Mouse (Mus musculus): ENCODE data around the gene Mon1a. TPM values are rescaled to one million over a fixed set of nuclear protein-coding genes. Genes with fewer than 3 reads are reported as not detected.

The Mon1a gene
- polyA plus RNA-seq, 1 experiment from 2014 or later = 5.8 TPM

DNA sequence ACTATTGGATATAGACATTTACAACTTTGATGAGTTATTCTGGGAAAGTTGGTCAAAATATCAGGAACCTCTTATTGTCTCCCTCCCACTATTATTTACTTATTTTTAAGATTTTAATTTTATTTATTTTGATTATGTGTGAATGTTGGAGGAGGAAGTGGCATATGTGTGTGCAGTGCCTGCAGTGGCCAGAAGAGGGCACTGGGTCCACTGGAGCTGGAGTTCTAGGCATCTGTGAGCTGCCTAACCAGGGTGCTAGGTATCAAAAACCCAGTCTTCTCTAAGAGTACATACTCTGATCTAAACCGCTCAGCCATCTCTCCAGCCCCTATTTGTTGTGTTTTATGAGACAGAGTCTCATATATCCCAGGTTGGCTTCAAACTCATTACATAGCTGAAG is 3.1 kb downstream of the Mon1a start:
- Histone ChIP-seq H3K4me1 (ENCODE audit: insufficient read depth) (peaks cover 7% of the 10 kb centered on the region), H3K27me3 (ENCODE audit: insufficient read depth, low read length) (no peaks in the 10 kb centered on the region), H3K36me3 (replicated peaks; ENCODE audit: insufficient read depth, low read length) (no peaks in the 10 kb centered on the region), H3K27ac (ENCODE audit: low read depth) (no peak overlapping the region), H3K9me3 (ENCODE audit: low read length) (no peaks in the 10 kb centered on the region), H3K9ac (replicated peaks) (no peak overlapping the region), H3K4me2 (ENCODE audit: low read depth, low read length) (no peak overlapping the region), H3K4me3 (ENCODE audit: low read depth, low read length) (no peak overlapping the region)
- no peak for TF ChIP-seq EP300 (IDR thresholded peaks at IDR 0.05; ENCODE audit: low read depth)
- TF ChIP-seq CTCF (IDR thresholded peaks at IDR 0.05; ENCODE audit: low read depth) = peak; percentile 68
- peak; percentile 54 for DNase-seq
- no peak for ATAC-seq
- WGBS (ENCODE audit: insufficient replicate concordance) = 88% methylated on average over 1 of the region's 1 CpGs

DNA sequence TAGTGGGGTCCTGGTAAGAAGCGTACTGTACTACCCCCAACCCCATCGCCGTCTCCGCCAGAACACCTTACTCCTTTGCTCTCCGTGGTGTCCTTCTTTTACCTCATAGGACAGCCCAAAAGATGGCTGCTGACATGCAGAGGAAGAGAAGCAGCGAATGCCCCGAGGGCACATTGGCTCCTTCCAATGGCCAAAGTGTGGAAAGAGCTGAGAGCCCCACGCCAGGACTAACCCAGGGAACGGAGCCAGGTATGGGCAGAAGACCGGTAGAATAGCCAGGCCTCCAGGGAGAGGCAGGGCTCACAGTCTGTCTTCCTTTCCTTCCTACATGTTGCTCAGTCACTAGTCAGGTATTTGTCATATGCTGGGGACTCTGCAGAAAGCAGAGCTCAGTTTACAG is 10.6 kb downstream of the Mon1a start:
- WGBS (ENCODE audit: insufficient replicate concordance) = 87% methylated on average over 10 of the region's 10 CpGs
- H3K4me2 ChIP-seq (ENCODE audit: low read depth, low read length) = no peak overlapping the region
- peaks cover 4% of the 10 kb centered on the region; the same call in 1 of the 2 replicates for H3K4me1 ChIP-seq (ENCODE audit: insufficient read depth)
- no peak overlapping the region for H3K27ac ChIP-seq (ENCODE audit: low read depth)
- H3K27me3 ChIP-seq (ENCODE audit: insufficient read depth, low read length) = no peaks in the 10 kb centered on the region
- no peak for TF ChIP-seq CTCF (IDR thresholded peaks at IDR 0.05; ENCODE audit: low read depth)
- no peak for TF ChIP-seq EP300 (IDR thresholded peaks at IDR 0.05; ENCODE audit: low read depth)
- no peaks in the 10 kb centered on the region for H3K9me3 ChIP-seq (ENCODE audit: low read length)
- no peak overlapping the region for H3K9ac ChIP-seq (replicated peaks)
- peaks cover 13% of the 10 kb centered on the region for H3K36me3 ChIP-seq (replicated peaks; ENCODE audit: insufficient read depth, low read length)
- ATAC-seq (no peak), DNase-seq (no peak)
- H3K4me3 ChIP-seq (ENCODE audit: low read depth, low read length) = no peak overlapping the region

DNA sequence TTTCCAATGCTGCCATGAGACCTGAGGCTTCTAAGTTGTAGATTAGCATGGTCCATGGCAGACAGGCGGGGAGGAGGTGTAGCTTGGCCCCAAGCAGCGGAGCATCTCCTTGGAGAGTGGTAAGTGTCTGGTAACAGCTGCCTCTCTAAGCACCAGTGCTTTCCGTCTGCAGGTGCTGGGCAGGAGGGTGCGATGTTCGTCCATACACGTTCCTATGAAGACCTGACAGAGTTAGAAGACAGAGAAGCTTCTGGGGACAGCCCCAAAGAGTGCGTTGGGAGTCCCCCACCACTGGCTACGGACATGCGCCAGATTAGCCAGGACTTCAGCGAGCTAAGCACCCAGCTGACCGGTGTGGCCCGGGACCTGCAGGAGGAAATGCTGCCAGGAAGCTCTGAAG is 11.9 kb downstream of the Mon1a start:
- Histone ChIP-seq H3K27me3 (ENCODE audit: insufficient read depth, low read length) (no peaks in the 10 kb centered on the region), H3K4me2 (ENCODE audit: low read depth, low read length) (no peak overlapping the region), H3K9ac (replicated peaks) (no peak overlapping the region), H3K9me3 (ENCODE audit: low read length) (no peaks in the 10 kb centered on the region), H3K36me3 (replicated peaks; ENCODE audit: insufficient read depth, low read length) (peaks cover 13% of the 10 kb centered on the region), H3K4me1 (ENCODE audit: insufficient read depth) (peaks cover 4% of the 10 kb centered on the region; the same call in 1 of the 2 replicates), H3K27ac (ENCODE audit: low read depth) (0 out of 2 replicates have a peak overlapping the region, but pooled peaks have one; percentile 8), H3K4me3 (ENCODE audit: low read depth, low read length) (no peak overlapping the region)
- WGBS (ENCODE audit: insufficient replicate concordance) = 65% methylated on average over 12 of the region's 12 CpGs
- no peak; the same call in 1 of the 2 replicates for ATAC-seq
- no peak for DNase-seq
- TF ChIP-seq CTCF (IDR thresholded peaks at IDR 0.05; ENCODE audit: low read depth) = no peak
- no peak for TF ChIP-seq EP300 (IDR thresholded peaks at IDR 0.05; ENCODE audit: low read depth)

DNA sequence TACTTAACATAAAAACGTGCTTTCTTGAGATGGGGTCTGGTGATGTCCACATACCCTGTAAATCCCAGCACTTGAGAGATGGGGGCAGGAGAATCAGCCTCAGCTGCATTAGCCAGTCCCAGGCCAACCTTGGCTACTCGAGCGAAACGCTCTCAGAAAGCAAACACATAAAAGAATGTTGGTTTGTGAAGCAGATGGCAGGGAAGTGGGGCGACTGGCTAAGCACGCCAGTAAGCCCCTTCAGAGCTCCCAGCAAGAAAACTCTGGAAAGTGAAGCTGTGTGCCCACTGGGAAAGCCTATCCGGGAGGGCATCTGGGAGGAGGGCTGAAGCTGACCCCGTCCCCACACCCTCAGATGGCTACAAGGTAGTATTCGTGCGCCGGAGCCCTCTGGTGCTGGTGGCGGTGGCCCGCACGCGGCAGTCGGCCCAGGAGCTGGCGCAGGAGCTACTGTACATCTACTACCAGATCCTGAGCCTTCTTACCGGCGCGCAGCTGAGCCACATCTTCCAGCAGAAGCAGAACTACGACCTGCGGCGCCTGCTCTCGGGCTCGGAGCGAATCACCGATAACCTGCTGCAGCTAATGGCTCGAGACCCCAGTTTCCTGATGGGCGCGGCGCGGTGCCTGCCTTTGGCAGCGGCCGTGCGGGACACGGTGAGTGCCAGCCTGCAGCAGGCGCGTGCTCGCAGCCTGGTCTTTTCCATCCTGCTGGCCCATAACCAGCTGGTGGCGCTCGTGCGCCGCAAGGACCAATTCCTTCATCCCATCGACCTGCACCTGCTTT is 13.1 kb downstream of the Mon1a start:
- no peak overlapping the region for H3K9ac ChIP-seq (replicated peaks)
- H3K4me1 ChIP-seq (ENCODE audit: insufficient read depth) = peaks cover 4% of the 10 kb centered on the region
- H3K9me3 ChIP-seq (ENCODE audit: low read length) = no peaks in the 10 kb centered on the region
- WGBS (ENCODE audit: insufficient replicate concordance) = 18% methylated on average over 44 of the region's 44 CpGs
- H3K36me3 ChIP-seq (replicated peaks; ENCODE audit: insufficient read depth, low read length) = peaks cover 13% of the 10 kb centered on the region
- H3K27ac ChIP-seq (ENCODE audit: low read depth) = no peak overlapping the region
- H3K4me2 ChIP-seq (ENCODE audit: low read depth, low read length) = peak overlapping the region; percentile 56
- peak; percentile 55 for ATAC-seq
- H3K27me3 ChIP-seq (ENCODE audit: insufficient read depth, low read length) = no peaks in the 10 kb centered on the region
- H3K4me3 ChIP-seq (ENCODE audit: low read depth, low read length) = peak overlapping the region; percentile 9; the same call in 1 of the 2 replicates
- DNase-seq = peak; percentile 80
- no peak for TF ChIP-seq EP300 (IDR thresholded peaks at IDR 0.05; ENCODE audit: low read depth)
- TF ChIP-seq CTCF (IDR thresholded peaks at IDR 0.05; ENCODE audit: low read depth) = peak; percentile 81

DNA sequence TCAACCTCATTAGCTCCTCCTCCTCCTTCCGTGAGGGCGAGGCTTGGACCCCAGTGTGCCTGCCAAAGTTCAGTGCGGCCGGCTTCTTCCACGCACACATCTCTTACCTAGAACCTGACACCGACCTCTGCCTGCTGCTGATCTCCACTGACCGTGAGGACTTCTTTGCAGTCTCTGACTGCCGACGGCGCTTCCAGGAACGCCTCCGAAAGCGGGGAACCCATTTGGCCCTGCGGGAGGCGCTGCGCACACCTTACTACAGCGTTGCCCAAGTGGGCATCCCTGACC is 13.6 kb downstream of the Mon1a start:
- DNase-seq = no peak
- TF ChIP-seq EP300 (IDR thresholded peaks at IDR 0.05; ENCODE audit: low read depth) = no peak
- no peak for TF ChIP-seq CTCF (IDR thresholded peaks at IDR 0.05; ENCODE audit: low read depth)
- Histone ChIP-seq H3K9me3 (ENCODE audit: low read length) (no peaks in the 10 kb centered on the region), H3K27me3 (ENCODE audit: insufficient read depth, low read length) (no peaks in the 10 kb centered on the region), H3K36me3 (replicated peaks; ENCODE audit: insufficient read depth, low read length) (peaks cover 13% of the 10 kb centered on the region), H3K4me3 (ENCODE audit: low read depth, low read length) (no peak overlapping the region), H3K9ac (replicated peaks) (no peak overlapping the region), H3K27ac (ENCODE audit: low read depth) (no peak overlapping the region), H3K4me1 (ENCODE audit: insufficient read depth) (peaks cover 6% of the 10 kb centered on the region), H3K4me2 (ENCODE audit: low read depth, low read length) (peak overlapping the region; percentile 56)
- 47% methylated on average over 17 of the region's 17 CpGs for WGBS (ENCODE audit: insufficient replicate concordance)
- ATAC-seq = no peak

DNA sequence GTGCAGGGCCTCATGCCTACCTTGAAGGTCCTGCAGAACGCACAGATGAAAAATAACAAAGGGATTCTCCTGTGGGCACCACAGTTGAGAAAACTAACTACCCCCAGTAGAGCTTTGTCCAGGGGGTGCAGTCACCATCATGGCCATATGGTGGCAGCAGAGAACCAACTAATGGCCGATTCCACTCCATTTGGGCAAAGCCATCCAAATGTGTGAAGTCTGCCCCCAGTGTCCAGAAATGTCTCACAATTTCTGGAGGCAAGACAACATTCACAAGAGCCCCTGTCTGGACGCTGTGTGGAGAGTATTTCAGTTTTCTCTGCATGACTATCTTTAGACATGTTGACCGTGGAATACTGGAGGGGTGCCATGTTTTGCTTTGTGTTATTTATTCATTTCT is 16.8 kb downstream of the Mon1a start:
- Histone ChIP-seq H3K4me3 (ENCODE audit: low read depth, low read length) (no peak overlapping the region), H3K9ac (replicated peaks) (no peak overlapping the region), H3K4me1 (ENCODE audit: insufficient read depth) (peaks cover 29% of the 10 kb centered on the region), H3K27me3 (ENCODE audit: insufficient read depth, low read length) (no peaks in the 10 kb centered on the region), H3K27ac (ENCODE audit: low read depth) (no peak overlapping the region), H3K36me3 (replicated peaks; ENCODE audit: insufficient read depth, low read length) (peaks cover 10% of the 10 kb centered on the region), H3K9me3 (ENCODE audit: low read length) (no peaks in the 10 kb centered on the region), H3K4me2 (ENCODE audit: low read depth, low read length) (no peak overlapping the region)
- TF ChIP-seq EP300 (IDR thresholded peaks at IDR 0.05; ENCODE audit: low read depth) = no peak
- peak; percentile 99 for TF ChIP-seq CTCF (IDR thresholded peaks at IDR 0.05; ENCODE audit: low read depth)
- WGBS (ENCODE audit: insufficient replicate concordance) = 8% methylated on average over 4 of the region's 4 CpGs
- ATAC-seq (peak; percentile 59), DNase-seq (peak; percentile 90)

Measured in liver, postnatal 0 days (tissue).